Mouse (Mus musculus) adrenal gland, adult 8-10 months (tissue): ENCODE results near the gene Tmem95. TPM values are rescaled to one million over a fixed set of nuclear protein-coding genes. Genes with fewer than 3 reads are reported as not detected.

Source experiments
- DNase-seq: peaks from one replicate; pipeline ENCODE4 v3.0.0; 2022
- total RNA-seq, 4 experiments: library from RNA; stranded (reverse); gene quantifications; 2 replicates each; pipeline ENCODE4 v1.2.4; 2022

The Tmem95 gene
- total RNA-seq, 4 experiments from 2014 or later = not detected

DNA sequence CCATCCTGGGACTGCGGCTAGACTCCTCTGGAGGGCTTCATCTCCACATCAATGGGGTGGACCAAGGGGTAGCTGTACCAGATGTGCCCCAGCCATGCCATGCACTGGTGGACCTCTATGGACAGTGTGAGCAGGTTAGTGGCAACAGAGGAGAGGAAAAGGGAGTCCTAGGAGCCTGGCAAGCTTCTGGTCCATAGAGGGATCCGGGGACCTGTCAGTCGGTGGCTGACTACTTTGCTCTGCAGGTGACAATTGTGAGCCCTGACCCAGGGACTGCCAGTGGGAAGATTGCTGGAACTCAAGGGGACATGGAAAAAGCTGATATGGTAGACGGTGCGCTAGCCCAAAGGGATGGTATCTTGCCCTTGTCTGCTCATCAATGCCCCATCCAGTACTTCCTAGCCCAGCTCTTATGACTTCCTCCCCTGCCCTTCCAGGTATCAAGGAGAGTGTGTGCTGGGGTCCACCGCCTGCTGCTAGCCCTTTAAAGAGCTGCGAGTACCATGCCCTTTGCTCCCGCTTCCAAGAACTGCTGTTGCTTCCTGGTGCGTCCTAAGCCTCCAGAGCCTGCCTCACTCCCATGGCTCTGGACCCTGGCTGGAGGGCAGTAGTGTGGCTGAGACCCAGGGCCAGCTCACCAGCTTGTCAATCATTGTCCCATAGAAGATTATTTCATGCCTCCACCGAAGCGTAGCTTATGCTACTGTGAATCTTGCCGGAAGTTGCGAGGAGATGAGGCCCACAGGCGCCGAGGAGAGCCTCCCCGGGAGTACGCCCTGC, 33.2 kb upstream of the Tmem95 start:
- no peak for DNase-seq

DNA sequence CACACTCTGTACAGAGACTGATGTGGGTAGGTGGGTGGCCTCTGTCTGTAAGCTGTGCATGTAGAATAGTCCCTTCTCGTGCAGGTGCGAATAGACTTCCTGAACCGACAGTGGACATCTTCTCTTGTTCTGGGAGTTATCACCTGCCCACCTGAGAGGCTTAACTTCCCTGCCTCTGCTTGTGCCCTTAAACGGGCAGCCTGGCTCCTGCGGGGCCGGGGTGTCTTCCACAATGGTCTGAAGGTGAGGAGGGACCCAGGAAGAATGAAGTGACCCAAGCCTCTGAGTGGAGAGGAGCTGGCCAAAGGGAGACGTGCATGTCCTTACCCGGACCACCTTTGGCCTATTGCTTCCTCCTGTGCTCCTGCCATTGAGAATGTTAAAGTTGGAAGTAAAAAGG, 32.4 kb upstream of the Tmem95 start:
- no peak for DNase-seq

- DNase-seq = no peak
Measured at GRCm38 (mm10) chr11:69909174-69909573, 31.4 kb upstream of the Tmem95 start.

DNA sequence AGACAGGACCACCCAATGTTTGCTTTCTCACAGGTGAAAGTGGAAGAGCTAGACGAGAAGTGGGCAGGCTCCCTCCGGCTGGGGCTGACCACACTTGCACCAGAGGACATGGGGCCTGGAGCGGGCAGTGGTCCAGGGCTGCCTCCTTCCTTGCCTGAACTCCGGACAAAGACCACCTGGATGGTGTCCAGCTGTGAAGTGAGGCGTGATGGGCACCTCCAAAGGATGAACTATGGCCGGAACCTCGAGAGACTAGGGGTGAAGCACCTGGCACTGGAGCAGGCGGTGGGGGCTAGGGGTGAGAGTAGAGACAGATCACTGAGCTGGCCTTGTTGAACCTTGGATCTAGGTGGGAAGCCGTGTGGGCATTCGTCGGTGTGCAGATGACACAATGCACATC, 30.8 kb upstream of the Tmem95 start:
- no peak for DNase-seq

DNA sequence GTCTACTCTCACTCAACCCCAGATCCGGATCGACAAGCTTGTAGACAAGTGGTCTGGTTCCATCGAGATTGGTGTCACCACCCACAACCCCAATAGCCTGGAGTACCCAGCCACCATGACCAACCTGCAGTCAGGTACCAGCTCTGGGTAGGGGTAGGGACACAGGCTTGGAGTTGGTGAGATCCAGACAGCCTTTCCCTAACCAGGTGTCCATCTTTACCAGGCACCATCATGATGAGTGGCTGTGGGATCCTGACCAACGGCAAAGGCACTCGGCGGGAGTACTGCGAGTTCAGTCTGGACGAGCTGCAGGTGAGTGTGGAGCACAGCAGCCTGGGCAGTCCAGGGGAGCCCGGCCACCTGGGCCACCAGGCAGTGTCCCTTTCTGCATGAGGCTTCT, 26.5 kb upstream of the Tmem95 start:
- DNase-seq = no peak

DNA sequence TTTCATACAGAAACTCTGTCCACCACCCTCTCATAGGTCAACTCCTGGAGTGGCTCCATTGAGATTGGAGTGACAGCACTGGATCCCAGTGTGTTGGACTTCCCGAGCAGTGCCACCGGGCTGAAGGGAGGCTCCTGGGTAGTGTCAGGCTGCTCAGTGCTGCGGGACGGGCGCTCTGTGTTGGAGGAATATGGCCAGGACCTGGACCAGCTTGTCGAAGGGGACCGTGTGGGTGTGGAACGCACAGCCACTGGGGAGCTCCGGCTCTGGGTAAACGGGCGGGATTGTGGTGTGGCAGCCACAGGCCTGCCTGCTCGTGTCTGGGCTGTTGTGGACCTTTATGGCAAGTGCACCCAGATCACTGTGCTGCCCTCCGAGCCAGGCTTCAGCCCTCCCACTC, 25.2 kb upstream of the Tmem95 start:
- DNase-seq = no peak

DNA sequence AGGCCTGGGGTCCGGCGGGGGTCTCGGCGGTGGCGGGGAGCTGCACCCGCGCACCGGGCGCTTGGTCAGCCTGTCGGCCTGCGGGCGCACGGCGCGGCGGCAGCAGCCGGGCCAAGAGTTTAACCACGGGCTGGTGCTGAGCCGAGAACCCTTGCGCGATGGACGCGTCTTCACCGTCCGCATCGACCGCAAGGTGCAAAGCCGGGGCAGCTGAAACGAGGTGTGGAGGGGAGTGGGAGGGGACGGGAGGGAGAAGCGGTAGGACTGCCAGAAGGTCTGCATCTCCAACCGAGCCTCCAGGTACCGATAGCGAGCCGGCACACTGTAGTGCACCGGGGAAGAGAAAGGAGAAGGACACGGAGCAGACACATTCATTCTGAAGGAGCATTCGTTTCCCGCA, 24.2 kb upstream of the Tmem95 start:
- DNase-seq = no peak

GRCm38 (mm10) chr11:69901406-69901846, 23.6 kb upstream of the Tmem95 start:
- peak; percentile 97 for DNase-seq

DNA sequence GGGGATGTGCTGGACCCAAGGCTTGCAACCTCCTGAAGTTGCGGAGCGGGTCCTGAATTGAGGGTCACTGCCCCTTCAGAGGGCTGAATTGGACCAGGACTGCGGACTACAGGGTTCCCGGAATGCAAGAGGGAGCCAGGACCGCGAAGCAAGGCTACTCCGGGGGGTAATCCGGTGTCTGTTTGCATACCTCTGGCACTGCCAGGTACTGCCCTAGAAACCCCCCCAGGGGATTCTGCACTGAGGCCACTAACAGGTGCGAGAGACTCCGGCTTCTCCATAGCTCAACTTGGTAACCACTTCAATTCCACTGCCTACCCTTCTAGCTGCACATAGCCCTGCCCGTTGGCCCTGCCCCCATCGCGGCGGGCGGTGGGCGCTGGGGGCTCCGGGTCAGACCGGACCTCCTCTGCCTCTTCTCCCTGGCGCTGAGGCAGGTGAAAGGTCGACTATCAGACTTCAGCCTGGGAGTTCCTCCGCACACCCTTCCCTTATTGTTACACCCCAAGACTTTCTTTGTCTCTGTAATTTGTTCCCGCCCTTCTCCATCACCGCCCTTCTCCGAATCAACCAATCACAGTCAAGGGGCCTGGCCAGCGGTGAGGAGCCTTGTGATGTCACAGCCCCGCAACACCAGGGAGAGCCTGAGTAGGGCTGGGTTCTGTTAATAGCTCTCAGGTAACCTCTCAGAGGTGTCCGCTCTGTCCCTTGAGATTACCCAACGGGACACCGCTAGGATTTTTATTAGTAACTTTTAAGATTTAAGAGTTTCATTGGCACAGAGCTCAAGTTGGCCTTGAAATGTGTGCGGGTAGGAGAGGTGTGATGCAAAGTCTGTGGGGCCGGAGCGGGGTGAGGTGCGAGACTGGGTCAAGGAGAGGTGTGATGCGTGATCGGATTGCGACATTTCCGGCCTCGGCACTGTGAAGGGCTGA, 22.9 kb upstream of the Tmem95 start, which contains the start of the genes 2810408A11Rik and Neurl4:
Gene 2810408A11Rik, minus strand, starts transcription at position 517 of the 935 bp plus-strand sequence.
Gene Neurl4, plus strand, starts transcription at position 602 of the 935 bp plus-strand sequence.
- peak; percentile 89 for DNase-seq

DNA sequence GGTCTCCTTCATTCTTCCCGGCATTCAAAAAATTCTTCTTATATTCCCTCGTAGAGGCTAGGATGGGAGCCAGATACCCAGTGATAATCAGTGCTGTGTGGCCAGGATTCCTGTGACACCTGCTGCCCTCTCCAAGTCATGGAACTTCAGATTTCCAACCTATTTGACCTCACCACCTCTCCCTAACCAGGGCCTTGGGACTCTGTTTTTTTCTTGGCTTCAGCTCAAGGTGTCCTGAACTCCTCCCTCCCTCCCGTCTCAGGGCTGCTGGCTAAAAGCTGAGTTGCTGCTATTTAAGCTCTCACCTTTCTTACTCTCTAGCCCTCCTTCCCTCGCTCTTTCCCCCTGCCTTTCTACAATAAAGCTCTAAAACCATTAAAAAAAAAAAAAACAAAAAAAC, 22.1 kb upstream of the Tmem95 start:
- DNase-seq = no peak

DNA sequence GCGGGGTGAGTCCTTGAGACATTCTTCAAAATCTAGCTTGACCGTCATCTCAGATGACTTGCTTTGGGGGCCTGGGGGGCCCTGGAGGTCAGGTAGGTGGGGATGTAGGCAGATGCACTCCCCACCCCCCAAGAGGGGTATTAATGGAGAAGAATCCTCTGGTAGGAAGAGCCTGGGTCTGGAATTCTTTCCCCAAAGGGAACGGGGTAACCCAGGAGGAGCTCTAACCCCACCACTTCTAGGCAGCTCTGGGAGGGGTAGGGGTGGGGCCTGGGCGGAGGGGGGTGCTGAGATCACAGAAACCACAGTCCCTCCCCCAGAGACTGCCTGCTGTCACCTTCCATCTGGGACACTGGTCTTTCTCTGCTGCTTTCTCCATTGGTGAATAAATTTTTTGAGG, 17.5 kb upstream of the Tmem95 start, which contains the start of gene Acap1:
Gene Acap1, minus strand, starts transcription at position 249 of the 400 bp plus-strand sequence.
- DNase-seq = no peak

DNA sequence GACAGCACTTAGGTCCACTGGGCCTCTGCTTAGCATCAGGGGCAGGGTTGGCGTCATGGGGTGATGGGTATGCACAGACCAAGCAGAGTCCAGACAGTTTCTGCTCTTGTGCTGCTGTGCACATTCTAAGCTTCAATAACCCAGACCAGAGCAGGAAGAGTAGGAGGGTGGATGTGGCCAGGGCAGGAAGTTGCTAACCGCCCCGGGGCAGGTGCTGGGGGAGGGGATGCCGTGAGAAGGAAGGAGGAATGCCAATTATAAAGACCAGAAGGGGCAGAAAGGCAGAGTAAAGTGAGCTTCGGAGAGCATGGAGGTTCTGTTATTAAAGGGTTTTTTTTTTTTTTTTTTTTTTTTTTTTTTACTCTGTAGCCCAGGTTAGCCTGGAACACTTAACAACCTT, 16.9 kb upstream of the Tmem95 start:
- DNase-seq = no peak

DNA sequence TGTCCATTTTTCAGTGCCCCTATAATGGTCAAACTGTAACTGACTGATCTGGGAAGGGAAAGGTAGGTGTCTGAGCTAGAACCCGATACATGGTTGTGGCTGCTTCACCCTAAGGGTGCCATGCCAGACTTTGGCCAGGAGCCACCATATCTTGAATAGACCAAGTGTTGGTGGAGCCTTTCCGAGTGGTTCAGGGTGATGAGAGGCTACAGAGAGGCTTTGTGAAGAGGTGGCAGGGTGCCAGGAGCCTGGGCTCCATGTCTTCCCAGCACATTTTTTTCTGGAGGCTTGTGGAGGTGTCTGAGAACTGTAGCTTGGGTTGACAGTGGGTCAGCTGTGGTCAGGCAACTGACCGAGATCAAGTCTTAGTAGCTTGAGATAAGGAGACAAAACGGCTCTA, 13.7 kb upstream of the Tmem95 start:
- DNase-seq = no peak

DNA sequence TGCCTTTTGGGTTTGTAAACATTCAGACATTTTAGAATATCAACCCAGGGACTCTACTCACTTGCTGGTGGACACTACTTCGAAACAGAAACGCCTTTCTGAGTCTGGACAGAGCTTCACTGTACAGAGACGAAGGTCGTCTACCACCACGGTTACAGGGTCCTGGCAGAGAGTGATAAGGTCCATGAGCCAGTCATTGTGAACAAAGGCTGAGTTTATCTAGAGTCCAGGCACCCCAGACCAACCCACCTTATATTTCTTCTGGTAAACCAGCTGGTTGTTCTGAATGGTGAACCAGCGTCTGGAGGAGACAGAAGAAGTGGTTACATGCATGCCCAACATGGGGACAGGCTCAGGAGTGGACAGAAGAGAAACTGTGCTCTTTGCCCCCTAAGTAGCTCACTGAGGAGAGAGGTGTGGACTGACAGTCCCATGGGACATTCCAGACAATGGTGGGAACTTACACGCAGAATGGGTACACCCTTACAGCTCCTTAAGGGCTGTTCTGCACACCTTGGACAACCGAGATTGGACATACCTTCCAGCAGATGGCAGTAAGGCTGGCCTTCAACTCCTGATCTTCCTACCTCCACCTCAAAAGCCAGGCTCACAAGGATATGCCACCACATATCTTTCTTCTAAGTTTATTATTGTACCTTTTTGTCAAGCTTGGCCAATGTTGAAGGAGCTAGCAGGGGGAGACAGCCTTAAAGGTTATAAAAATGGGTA, 9.3 kb upstream of the Tmem95 start:
- DNase-seq = no peak

GRCm38 (mm10) chr11:69884663-69885062, 6.8 kb upstream of the Tmem95 start:
- no peak for DNase-seq

DNA sequence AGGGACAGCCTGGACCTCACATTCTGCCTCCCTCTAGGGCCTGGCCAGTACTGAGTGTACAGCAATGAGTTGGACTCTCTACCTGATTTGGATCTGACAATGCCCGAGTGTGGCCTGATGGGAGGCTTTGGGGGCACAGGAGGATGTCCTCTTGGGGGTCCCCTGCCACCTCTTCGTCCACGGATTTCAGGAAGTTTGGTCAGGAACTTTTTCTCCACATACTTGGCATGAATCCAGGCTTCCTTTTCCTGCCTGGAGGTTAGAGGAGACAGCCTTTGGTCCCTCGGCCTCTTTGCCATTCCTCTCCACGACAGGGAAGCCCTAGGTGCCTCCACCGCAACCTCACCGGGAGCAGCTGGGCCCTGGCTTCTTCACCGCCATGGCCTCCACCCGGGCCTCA, 6.4 kb upstream of the Tmem95 start:
- DNase-seq = no peak

- no peak for DNase-seq
Measured at GRCm38 (mm10) chr11:69883527-69884151, 5.8 kb upstream of the Tmem95 start.

- no peak for DNase-seq
Measured at GRCm38 (mm10) chr11:69883066-69883465, 5.2 kb upstream of the Tmem95 start.

GRCm38 (mm10) chr11:69881787-69882670, 4.2 kb upstream of the Tmem95 start:
- DNase-seq = no peak

DNA sequence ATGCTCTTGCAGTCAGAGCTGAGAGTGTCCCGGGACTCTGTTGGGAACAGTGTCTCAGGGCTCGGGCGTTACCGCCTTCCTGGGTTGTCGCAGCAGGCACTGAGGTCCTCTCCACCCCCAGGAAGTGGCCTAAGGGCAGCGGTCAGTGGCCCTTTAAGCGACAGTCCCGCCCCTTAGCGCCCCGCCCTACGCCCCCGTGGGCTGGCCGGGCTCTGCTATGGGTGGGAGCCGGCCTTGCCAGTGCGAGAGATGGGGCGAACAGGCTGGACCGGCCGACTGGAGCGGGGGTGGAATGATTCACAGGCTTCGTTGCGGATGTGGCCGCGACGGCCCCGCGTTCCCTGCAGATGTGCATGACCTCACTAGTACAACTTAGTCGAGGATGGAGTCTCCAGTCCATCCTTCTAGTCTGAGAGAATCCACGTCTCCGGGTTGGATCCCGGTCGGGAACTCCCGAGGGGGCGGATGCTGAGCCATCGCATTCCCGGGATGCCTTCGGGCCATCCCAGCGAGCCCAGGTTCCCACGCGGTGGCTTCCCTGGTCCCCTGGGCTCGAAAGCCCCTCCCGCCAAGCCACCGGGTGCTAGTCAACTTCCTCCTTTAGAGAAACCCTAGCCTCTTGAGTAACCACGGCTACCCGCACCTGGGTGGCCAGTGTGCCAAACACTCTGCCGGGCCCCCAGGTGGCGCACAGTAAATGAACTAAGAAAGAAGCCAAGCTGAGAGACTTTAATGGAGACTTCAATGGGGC, 3.2 kb upstream of the Tmem95 start, which contains the start of gene Kctd11:
Gene Kctd11, minus strand, starts transcription at position 554 of the 751 bp plus-strand sequence.
- peak; percentile 90 for DNase-seq
